Mouse (Mus musculus) fibroblast of lung, adult 2 months (primary cell): ENCODE data around the gene Cd47.

Experiments
- DNase-seq: peaks from one replicate; pipeline ENCODE4 v3.0.0-alpha.2; 2011; ENCODE audit warnings: low read depth

Cd47 gene

DNA sequence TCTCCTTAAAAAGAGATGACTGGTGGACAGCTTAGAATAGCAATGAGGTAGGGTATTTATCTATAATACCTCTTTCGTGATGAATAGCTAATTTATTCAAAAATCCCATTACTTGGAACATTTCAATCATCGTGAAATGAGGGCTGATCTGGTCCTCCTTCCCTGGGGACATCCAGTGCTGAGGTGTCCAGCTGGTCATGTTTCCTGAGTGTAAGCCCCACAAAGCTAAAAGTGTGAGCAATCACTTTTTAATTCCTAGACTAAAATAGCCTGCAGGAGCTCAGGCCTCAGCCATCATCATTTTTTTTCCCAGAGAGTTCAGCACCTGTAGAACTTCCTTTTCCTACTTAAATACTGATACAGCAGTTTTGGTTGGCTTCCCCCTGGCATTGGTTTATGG, 150.0 kb downstream of the Cd47 start:
- no peak for DNase-seq

- DNase-seq = peak; percentile 89
These were observed 151.0 kb downstream of the Cd47 start for GRCm38 (mm10) chr16:49951288-49951691.

DNA sequence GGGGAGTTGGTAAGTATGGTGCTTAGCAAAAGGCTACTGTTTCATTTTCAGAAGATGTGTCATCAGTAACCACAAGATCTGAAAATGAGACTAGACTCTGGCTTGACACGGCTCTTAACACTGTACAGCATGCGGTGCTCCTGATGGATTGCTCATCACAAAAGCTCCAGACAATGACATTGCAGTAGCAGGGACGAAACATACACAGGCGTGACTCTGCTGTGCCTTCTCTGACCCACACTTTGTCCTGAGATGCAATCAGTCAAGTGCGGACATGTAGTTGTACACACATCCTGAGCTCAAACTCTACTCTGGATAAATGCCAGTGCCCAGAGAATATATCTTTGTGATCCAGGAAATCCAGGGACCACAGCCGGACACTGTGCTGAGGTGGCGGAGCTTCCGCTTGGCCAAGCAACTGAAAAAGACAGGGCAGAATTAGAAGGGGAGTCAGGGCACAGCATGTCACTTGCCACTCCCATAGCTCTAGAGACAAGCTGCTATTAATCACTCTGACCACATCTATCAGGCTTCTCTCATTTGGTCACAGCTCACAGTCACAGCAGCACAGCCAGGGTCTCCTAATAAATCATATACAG, 151.7 kb downstream of the Cd47 start:
- DNase-seq = no peak

- DNase-seq = no peak
These were observed 153.5 kb downstream of the Cd47 start for GRCm38 (mm10) chr16:49953817-49954216.

- no peak for DNase-seq
These were observed 154.6 kb downstream of the Cd47 start for GRCm38 (mm10) chr16:49954909-49955308.

GRCm38 (mm10) chr16:49955325-49955724, 155.0 kb downstream of the Cd47 start:
- DNase-seq = no peak

- DNase-seq = no peak
These were observed 155.6 kb downstream of the Cd47 start for GRCm38 (mm10) chr16:49955952-49956351.

DNA sequence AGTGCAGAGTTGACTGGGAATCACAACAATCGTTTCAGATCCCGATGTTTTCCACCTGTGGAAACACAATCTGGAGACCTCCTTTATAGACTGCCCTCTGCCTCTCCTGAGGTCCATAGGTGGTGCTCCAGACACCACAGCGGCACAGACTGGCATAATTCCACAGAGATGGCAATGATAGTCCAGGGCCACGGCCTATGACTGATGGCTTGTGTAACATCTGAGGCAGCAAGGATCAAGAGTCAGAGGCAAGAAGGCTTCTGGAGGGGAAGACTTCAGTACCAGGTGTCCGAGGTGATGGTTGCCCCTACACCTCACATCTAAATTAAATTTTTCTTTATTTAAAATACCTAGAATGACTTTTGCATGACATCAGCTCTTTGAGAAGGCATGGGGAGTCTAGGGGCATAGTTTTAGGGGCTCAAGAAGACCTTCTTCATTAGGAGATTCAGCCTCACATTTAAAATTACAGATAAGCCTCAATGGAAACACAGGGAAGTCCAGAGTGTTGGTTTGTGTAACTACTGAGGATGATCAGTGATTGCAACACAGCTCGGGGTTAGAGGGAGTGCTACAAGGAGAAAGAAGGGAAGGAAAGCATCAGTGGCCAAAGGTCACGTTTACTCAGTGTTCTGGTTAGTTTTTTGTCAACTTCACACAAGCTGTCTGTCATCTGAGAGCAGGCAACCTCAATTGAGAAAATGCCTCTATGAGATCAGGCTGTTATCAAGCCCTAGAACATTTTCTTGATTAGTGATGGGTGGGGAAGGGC, 156.4 kb downstream of the Cd47 start:
- no peak for DNase-seq

DNA sequence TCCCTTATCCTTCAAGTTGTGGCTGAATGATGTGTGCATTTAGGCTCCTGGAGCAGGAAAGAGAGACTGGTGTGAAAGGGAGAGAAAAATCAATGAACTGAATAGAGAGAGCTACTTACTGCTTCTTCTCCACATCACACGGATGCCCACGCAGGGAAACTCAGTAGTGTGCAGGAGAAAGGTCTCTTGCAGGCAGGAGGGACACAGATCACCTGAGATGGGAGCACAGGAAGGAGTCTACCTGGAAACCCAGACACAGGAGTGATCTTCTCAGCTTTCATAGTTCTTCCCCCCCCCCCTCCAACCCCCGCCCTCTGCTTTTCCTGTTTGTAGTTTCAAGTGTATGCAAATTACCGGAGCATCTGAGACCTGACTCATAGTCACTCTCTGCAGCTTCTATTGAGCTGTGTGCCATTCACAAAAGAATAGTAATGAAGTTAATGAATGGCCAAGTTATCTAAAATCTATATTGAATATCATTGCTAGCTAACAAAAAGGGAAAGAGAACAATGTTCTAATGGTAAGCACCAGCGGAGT, 158.6 kb downstream of the Cd47 start:
- no peak for DNase-seq

DNA sequence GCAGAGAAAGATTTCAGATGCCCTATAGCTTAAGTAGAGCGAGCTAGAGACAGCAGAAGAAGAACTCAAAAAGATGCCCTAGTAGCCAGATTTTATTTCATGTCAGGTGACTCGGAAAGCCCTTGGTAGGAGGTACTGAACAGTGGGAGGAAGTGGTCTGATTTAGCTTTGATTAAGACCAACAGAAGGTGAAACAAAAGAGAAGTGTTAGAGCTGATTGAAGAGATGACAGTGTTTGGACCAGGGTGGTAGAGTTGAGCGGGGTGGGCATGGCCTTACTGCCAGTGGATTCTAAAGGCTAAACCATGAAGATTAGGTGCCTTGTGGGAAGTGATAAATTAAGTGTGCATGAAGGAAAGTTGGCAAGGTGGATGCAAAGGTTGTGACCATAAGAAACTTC, 162.0 kb downstream of the Cd47 start:
- no peak for DNase-seq

- no peak for DNase-seq
These were observed 164.1 kb downstream of the Cd47 start for GRCm38 (mm10) chr16:49964321-49964986.
